Mouse (Mus musculus) heart, embryonic 16.5 days (tissue): ENCODE results near the gene Elfn1. TPM values are rescaled to one million over a fixed set of nuclear protein-coding genes. Genes with fewer than 3 reads are reported as not detected.
A peak's percentile ranks its signal among the peaks of the same experiment; 100 is the strongest.

Source experiments
- ATAC-seq: fragments of 200-750 bp; cut with Nextera tagmentation; replicated peaks from 2 replicates; pipeline ENCODE4 v1.8.0; 2017; ENCODE audit warnings: moderate number of reproducible peaks; ENCODE audit not compliant: insufficient read depth, low FRiP score; ENCODE audit errors: extremely low read depth
- H3K27ac ChIP-seq: fragments of 300-500 bp; sonication (generic); 2 replicates; pipeline ENCODE4 v1.5.1; 2014; ENCODE audit warnings: mild to moderate bottlenecking, low read length, control low read depth, moderate library complexity
- H3K27me3 ChIP-seq: fragments of 300-500 bp; sonication (generic); 2 replicates; pipeline ENCODE4 v1.6.1; 2014; ENCODE audit warnings: low read length, mixed read lengths; ENCODE audit not compliant: control insufficient read depth, insufficient read depth
- H3K36me3 ChIP-seq: fragments of 300-500 bp; sonication (generic); 2 replicates; pipeline ENCODE4 v1.6.1; 2014; ENCODE audit not compliant: control insufficient read depth, insufficient read depth
- H3K4me1 ChIP-seq: fragments of 300-500 bp; sonication (generic); 2 replicates; pipeline ENCODE4 v1.6.1; 2014; ENCODE audit warnings: low read length, mixed read lengths; ENCODE audit not compliant: control insufficient read depth, insufficient read depth
- H3K4me2 ChIP-seq: fragments of 300-500 bp; sonication (generic); 2 replicates; pipeline ENCODE4 v1.6.1; 2014; ENCODE audit warnings: low read depth, mild to moderate bottlenecking, control low read depth, low read length
- H3K4me3 ChIP-seq: fragments of 300-500 bp; sonication (generic); 2 replicates; pipeline ENCODE4 v1.5.1; 2014; ENCODE audit warnings: mild to moderate bottlenecking, control low read depth, low read length
- H3K9ac ChIP-seq: fragments of 300-500 bp; sonication (generic); 2 replicates; pipeline ENCODE4 v1.6.1; 2014; ENCODE audit warnings: low read length, control low read depth
- H3K9me3 ChIP-seq: fragments of 300-500 bp; sonication (generic); replicated peaks from 2 replicates; pipeline ENCODE4 v1.6.1; 2016; ENCODE audit warnings: low read length; ENCODE audit not compliant: control insufficient read depth
- WGBS: fragments of 180-500 bp; shearing (Covaris S2); extraction: QIAGEN DNeasy Blood & Tissue Kit; methylation state at CpG from one replicate; pipeline ENCODE4 v1.1.7; 2014; 5-methylcytosine and 5-hydroxymethylcytosine counted together
- polyA plus RNA-seq: library from polyadenylated mRNA; unstranded; fragments of >200 nt; fragmentation: Nextera tagmentation; extraction: Ambion mirVana; gene quantifications from 2 replicates; pipeline ENCODE4 v1.2.1, GENCODE M21; 2015

The Elfn1 gene
- 0.19 and 0.68 TPM in 2 replicates for polyA plus RNA-seq

- Histone ChIP-seq H3K27ac (no peak within 1 kb of the TSS), H3K4me3 (peak within 1 kb of the TSS; percentile 61), H3K4me2 (peak within 1 kb of the TSS; percentile 98), H3K27me3 (peaks cover 73% of the 10 kb centered on the region), H3K9ac (peak within 1 kb of the TSS; percentile 67), H3K36me3 (no peaks in the 10 kb centered on the region), H3K9me3 (no peaks in the 10 kb centered on the region), H3K4me1 (peaks cover 11% of the 10 kb centered on the region)
- 1% methylated on average over 33 of the region's 33 CpGs for WGBS
- ATAC-seq, result no peak
Observed at GRCm38 (mm10) chr5:139907714-139908242, at the start of gene Elfn1. Elfn1 (plus strand) TSS chr5:139907943.

GRCm38 (mm10) chr5:139860328-139861104 is 47.2 kb upstream of the Elfn1 start:
- no peaks in the 10 kb centered on the region for H3K4me1 ChIP-seq
- H3K9me3 ChIP-seq, result no peaks in the 10 kb centered on the region
- 0 out of 2 replicates have a peak, but pooled peaks cover 3% of the 10 kb centered on the region for H3K27me3 ChIP-seq
- H3K27ac ChIP-seq, result no peak overlapping the region
- 56% methylated on average over 15 of the region's 15 CpGs for WGBS
- no peak for ATAC-seq
- no peak overlapping the region for H3K9ac ChIP-seq
- no peak overlapping the region for H3K4me2 ChIP-seq
- no peaks in the 10 kb centered on the region for H3K36me3 ChIP-seq
- H3K4me3 ChIP-seq, result no peak overlapping the region

GRCm38 (mm10) chr5:139862759-139863158 is 45.0 kb upstream of the Elfn1 start:
- Histone ChIP-seq H3K9me3 (no peaks in the 10 kb centered on the region), H3K27ac (no peak overlapping the region), H3K4me1 (no peaks in the 10 kb centered on the region), H3K9ac (no peak overlapping the region), H3K36me3 (no peaks in the 10 kb centered on the region), H3K4me3 (no peak overlapping the region), H3K27me3 (0 out of 2 replicates have a peak, but pooled peaks cover 3% of the 10 kb centered on the region), H3K4me2 (no peak overlapping the region)
- 26% methylated on average over 4 of the region's 4 CpGs for WGBS
- no peak for ATAC-seq

GRCm38 (mm10) chr5:139870886-139871285 is 36.9 kb upstream of the Elfn1 start:
- H3K9ac ChIP-seq, result no peak overlapping the region
- H3K4me1 ChIP-seq, result no peaks in the 10 kb centered on the region
- no peaks in the 10 kb centered on the region for H3K9me3 ChIP-seq
- no peak overlapping the region for H3K4me3 ChIP-seq
- no peak for ATAC-seq
- no peaks in the 10 kb centered on the region for H3K36me3 ChIP-seq
- H3K4me2 ChIP-seq, result no peak overlapping the region
- WGBS, result 12% methylated on average over 4 of the region's 4 CpGs
- H3K27me3 ChIP-seq, result no peaks in the 10 kb centered on the region
- no peak overlapping the region for H3K27ac ChIP-seq

- Histone ChIP-seq H3K9me3 (no peaks in the 10 kb centered on the region), H3K27me3 (no peaks in the 10 kb centered on the region), H3K4me3 (no peak overlapping the region), H3K27ac (no peak overlapping the region), H3K9ac (no peak overlapping the region), H3K4me2 (no peak overlapping the region), H3K36me3 (no peaks in the 10 kb centered on the region), H3K4me1 (no peaks in the 10 kb centered on the region)
- WGBS, result 71% methylated on average over 1 of the region's 1 CpGs
- no peak for ATAC-seq
Observed at GRCm38 (mm10) chr5:139871526-139871925, 36.2 kb upstream of the Elfn1 start.

- Histone ChIP-seq H3K4me2 (no peak overlapping the region), H3K9ac (no peak overlapping the region), H3K4me1 (no peaks in the 10 kb centered on the region), H3K36me3 (no peaks in the 10 kb centered on the region), H3K9me3 (peaks cover 3% of the 10 kb centered on the region; the same call in 1 of the 2 replicates), H3K27me3 (no peaks in the 10 kb centered on the region), H3K27ac (no peak overlapping the region), H3K4me3 (no peak overlapping the region)
- no peak for ATAC-seq
- 57% methylated on average over 7 of the region's 7 CpGs for WGBS
Observed at GRCm38 (mm10) chr5:139877563-139877962, 30.2 kb upstream of the Elfn1 start.

- Histone ChIP-seq H3K4me1 (no peaks in the 10 kb centered on the region), H3K9ac (no peak overlapping the region), H3K9me3 (peaks cover 3% of the 10 kb centered on the region; the same call in 1 of the 2 replicates), H3K4me3 (no peak overlapping the region), H3K27ac (no peak overlapping the region), H3K36me3 (no peaks in the 10 kb centered on the region), H3K27me3 (no peaks in the 10 kb centered on the region), H3K4me2 (no peak overlapping the region)
- WGBS, result 70% methylated on average over 5 of the region's 5 CpGs
- ATAC-seq, result no peak
Observed at GRCm38 (mm10) chr5:139879694-139880093, 28.0 kb upstream of the Elfn1 start.

- Histone ChIP-seq H3K27ac (no peak overlapping the region), H3K4me1 (no peaks in the 10 kb centered on the region), H3K27me3 (no peaks in the 10 kb centered on the region), H3K36me3 (no peaks in the 10 kb centered on the region), H3K4me2 (no peak overlapping the region), H3K9me3 (peaks cover 3% of the 10 kb centered on the region; the same call in 1 of the 2 replicates), H3K4me3 (no peak overlapping the region), H3K9ac (no peak overlapping the region)
- ATAC-seq, result no peak
- WGBS, result 90% methylated on average over 9 of the region's 9 CpGs
Observed at GRCm38 (mm10) chr5:139881161-139881560, 26.6 kb upstream of the Elfn1 start.

GRCm38 (mm10) chr5:139888624-139889023 is 19.1 kb upstream of the Elfn1 start:
- 7% methylated on average over 3 of the region's 3 CpGs for WGBS
- Histone ChIP-seq H3K27me3 (no peaks in the 10 kb centered on the region; the same call in 1 of the 2 replicates), H3K4me3 (no peak overlapping the region), H3K9ac (no peak overlapping the region), H3K36me3 (no peaks in the 10 kb centered on the region), H3K4me1 (no peaks in the 10 kb centered on the region), H3K4me2 (no peak overlapping the region), H3K9me3 (no peaks in the 10 kb centered on the region), H3K27ac (no peak overlapping the region)
- no peak for ATAC-seq
